Mouse (Mus musculus) thymus, adult 2 months (tissue): ENCODE data around the gene Heatr3.

Experiments used
- CTCF ChIP-seq: fragments of 200-500 bp; IDR thresholded peaks from 2 replicates; pipeline ENCODE4 v1.5.1; 2012; ENCODE audit warnings: mild to moderate bottlenecking, control low read depth, low read length, moderate library complexity, borderline replicate concordance; ENCODE audit not compliant: control insufficient read depth, poor library complexity, insufficient read depth; ENCODE audit errors: extremely low read depth
- POLR2A ChIP-seq: fragments of 200-500 bp; IDR thresholded peaks from 2 replicates; pipeline ENCODE4 v1.6.1; 2012; ENCODE audit warnings: mild to moderate bottlenecking, low read length, control low read depth, moderate library complexity; ENCODE audit not compliant: control insufficient read depth, poor library complexity, insufficient read depth; ENCODE audit errors: extremely low read depth

GRCm38 (mm10) chr8:88139256-88139655, 1.6 kb downstream of the Heatr3 start:
- no peak for TF ChIP-seq POLR2A
- no peak for TF ChIP-seq CTCF
